Mouse (Mus musculus) inflammation-experienced regulatory T-cells, adult 6 months (primary cell): ENCODE measurements around the gene Hbq1b. TPM values are rescaled to one million over a fixed set of nuclear protein-coding genes. Genes with fewer than 3 reads are reported as not detected.

Experiments
- ATAC-seq: one replicate; pipeline ENCODE4 v1.8.0; 2017
- polyA plus RNA-seq, 3 experiments: library from polyadenylated mRNA; unstranded; fragments of 100-300 nt; shearing (Covaris generic); gene quantifications; one replicate each; pipeline ENCODE4 v1.2.1; 2017

Hbq1b gene
- polyA plus RNA-seq, 3 experiments from 2014 or later = not detected

DNA sequence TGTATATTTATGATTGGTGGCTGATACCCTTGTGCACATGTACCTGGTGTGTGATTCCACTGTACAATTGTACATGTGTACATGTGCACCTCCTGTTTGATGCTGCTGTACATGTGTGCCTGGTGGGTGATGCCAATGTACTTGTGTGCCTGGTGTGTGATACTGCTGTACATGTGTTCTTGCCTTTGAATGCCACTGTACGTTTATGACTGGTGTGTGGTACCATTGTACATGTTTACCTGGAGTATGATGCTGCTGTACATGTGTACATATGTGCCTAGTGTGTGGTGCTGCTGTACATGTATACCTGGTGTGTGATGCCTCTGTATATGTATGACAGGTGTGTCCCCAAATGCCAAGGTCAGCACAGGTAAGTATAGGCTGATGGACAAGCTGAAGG is 14.7 kb downstream of the Hbq1b start:
- no peak for ATAC-seq

- no peak for ATAC-seq
These were observed 16.2 kb downstream of the Hbq1b start for GRCm38 (mm10) chr11:32302824-32303419.

GRCm38 (mm10) chr11:32303455-32303854 is 16.7 kb downstream of the Hbq1b start:
- ATAC-seq = no peak

DNA sequence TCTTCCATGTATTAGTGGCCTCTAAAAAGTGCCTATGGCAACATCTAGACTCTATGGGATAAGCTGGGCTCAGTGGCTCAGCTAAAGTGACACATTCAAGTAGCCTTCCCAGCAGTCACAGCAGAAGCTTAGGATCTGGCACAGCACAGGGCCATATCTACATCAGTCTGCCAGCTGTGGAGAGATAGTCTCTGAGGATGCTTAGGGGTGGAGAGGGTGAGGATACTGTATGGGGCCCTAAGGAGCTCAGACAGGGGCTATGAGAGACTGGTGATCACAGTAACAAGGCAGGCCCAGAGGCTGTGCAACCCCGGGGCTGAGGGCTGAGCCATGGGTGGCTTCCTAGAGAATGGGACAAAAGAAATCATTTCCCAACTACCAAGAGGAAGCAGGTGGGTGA is 20.2 kb downstream of the Hbq1b start:
- no peak for ATAC-seq

DNA sequence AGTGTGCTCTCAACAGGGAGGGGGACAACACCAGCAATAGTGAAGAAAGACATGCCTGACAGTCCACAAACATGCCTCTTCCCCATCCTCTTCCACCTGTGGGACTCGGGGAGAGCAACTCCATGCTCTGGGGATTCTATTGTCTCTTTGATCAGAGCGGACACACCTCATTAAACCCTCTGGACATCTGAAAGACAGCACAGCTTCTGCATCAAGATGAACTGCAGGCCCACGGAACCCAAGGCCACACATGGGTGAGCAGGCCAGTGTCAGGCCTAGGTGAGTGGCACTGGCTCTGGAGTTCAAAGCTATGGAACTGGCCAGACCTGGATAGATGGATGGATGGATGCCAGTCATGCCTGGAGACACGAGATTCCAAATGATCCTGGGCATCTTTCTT is 22.7 kb downstream of the Hbq1b start:
- no peak for ATAC-seq

- no peak for ATAC-seq
These were observed 23.2 kb downstream of the Hbq1b start for GRCm38 (mm10) chr11:32309928-32310327.

GRCm38 (mm10) chr11:32316009-32316408 is 29.2 kb downstream of the Hbq1b start:
- no peak for ATAC-seq

DNA sequence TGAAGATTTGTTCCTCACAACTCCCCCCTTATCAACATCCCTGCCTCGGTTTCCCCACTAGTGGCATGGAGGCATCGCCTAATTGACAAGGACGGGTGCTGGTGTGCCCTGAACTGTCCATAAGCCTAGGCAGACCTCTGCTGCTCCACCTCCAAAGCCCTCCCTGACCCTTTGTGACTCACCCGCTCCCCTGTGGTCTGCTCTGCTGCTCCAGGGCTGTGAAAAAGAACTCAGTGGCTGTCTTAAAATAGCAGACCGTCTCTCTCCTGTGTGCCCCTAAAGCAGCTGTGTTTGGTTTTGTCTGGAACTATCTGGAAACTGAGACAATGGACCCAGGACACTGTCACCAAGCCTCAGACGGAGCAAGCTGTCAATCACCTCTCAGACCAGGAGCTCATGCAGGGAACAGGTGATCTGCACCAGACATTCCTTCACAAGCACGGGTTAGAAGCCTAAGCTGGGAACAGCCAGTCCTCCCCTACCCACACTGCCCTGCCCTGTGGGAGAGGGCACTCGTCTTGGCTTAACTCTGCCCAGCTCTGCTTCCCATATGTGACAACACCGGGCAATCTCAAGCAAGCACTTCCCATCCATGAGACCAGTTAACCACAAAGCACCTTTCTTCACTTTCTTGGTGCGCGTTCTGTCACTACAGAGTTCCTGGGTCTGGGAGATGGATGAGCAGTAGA is 33.9 kb downstream of the Hbq1b start:
- no peak for ATAC-seq

DNA sequence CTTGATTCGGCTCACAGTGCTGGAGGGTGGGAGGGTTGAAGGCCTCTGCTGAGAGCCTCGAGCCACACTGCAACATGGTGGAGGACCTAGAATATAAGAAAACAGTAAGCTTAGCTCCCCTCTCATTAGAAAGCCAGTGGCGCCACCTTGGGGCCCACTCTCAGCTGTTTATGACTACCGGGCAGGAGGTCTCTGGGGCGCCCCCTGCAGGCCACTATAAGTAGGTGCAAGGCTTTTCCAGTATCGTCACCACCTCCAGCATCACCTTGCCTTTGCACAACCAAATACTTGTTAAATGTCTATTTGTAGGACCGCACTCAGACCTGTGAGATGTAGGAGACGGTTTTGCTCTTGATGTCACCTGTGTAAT is 34.4 kb downstream of the Hbq1b start:
- ATAC-seq = no peak

GRCm38 (mm10) chr11:32324609-32325008 is 37.8 kb downstream of the Hbq1b start:
- peak; percentile 75 for ATAC-seq

- ATAC-seq = no peak
These were observed 44.3 kb downstream of the Hbq1b start for GRCm38 (mm10) chr11:32331075-32331474.

GRCm38 (mm10) chr11:32331861-32332260 is 45.1 kb downstream of the Hbq1b start:
- ATAC-seq = no peak

DNA sequence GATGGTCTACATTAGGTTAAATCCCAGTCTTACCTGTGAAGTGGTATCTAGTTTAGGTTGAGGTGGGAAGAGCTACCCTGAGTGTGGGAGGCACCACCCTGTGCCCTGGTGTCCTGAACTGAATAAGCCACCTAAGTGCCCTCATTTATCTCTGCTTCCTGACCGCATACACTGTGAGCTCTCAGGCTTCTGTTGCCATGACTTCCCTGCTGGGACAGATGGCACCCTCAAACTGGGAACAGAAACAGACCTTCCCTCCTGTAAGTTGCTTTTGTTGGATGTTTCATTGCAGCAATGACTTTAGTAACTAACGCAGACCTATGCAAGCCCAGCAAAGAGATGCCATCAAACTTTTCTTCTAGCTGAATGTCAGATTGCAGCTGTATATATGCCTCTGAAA is 46.5 kb downstream of the Hbq1b start:
- ATAC-seq = no peak

DNA sequence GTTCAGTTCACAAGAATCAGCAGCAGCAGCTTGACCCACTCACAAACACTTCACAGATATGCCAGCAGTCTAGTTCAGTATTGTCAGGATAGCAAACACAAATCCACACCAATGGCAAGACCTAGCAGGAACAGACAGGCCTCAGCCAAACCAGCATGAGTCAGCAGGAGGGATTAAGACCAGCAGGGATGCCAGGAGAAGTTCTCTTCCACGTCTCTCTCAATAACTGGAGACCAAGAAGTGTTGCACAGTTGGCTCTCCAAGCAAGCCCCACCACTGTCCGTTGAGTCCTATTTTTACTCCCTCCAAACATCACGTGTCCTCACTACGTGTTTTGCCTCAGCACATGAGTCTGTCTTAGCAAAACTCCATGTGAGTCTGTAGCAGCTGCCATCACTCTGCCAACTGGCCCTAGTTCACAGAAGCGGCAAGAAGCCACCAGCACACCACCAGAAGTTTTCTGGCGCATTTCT is 49.7 kb downstream of the Hbq1b start:
- no peak for ATAC-seq

Other genes starting within 250 kb of the Hbq1b start
- gene Il9r, start 86.7 kb upstream of the Hbq1b start, polyA plus RNA-seq = 1 to 10 TPM; 2.8 to 5.4 (median 4.9) TPM
- gene Snrnp25, start 81.5 kb upstream of the Hbq1b start, polyA plus RNA-seq = 10 to 100 TPM; 52.9 to 74.7 (median 56.9) TPM
- gene Rhbdf1, start 64.7 kb upstream of the Hbq1b start, polyA plus RNA-seq = under 1 TPM in 1 of 3 experiments, not detected in 2; 0.70 TPM
- 10 to 100 TPM; 26.3 to 35.5 (median 32.8) TPM for gene Mpg, start 60.5 kb upstream of the Hbq1b start, polyA plus RNA-seq
- gene Nprl3, start 19.3 kb upstream of the Hbq1b start, polyA plus RNA-seq = 10 to 100 TPM; 27.3 to 55.0 (median 45.7) TPM
- not detected for gene Hba-x, start 10.6 kb upstream of the Hbq1b start, polyA plus RNA-seq
- 1 to 10 TPM; 3.7 to 7.5 (median 6.0) TPM for gene Hba-a1, start 3.5 kb upstream of the Hbq1b start, polyA plus RNA-seq
- 10 to 100 TPM; 11.3 to 24.9 (median 18.9) TPM for gene Hba-a2, start 9.5 kb downstream of the Hbq1b start, polyA plus RNA-seq
- gene Hbq1a, start 13.1 kb downstream of the Hbq1b start, polyA plus RNA-seq = not detected
- gene Sh3pxd2b, start 60.9 kb downstream of the Hbq1b start, polyA plus RNA-seq = not detected
- gene Ubtd2, start 168.4 kb downstream of the Hbq1b start, polyA plus RNA-seq = 1 to 10 TPM; 2.1 to 3.7 (median 2.9) TPM
- 1 to 10 TPM in 2 of 3 experiments, not detected in 1; 1.3 to 1.9 TPM for gene Efcab9, start 245.1 kb downstream of the Hbq1b start, polyA plus RNA-seq
- 100 to 1,000 TPM in 1 of 3 experiments, 10 to 100 TPM in 2; 70.6 to 116 (median 97.1) TPM for gene Stk10, start 246.3 kb downstream of the Hbq1b start, polyA plus RNA-seq